Mouse (Mus musculus): ENCODE measurements around the gene Gata1.

- TF ChIP-seq EP300 (IDR thresholded peaks at IDR 0.05; ENCODE audit: low read depth), result no peak
- no peak for TF ChIP-seq CTCF (IDR thresholded peaks at IDR 0.05; ENCODE audit: low read depth)
Measured at GRCm38 (mm10) chrX:7926266-7926665, 51.6 kb downstream of the Gata1 start.

Data from liver, embryonic 14.5 days (tissue).